Mouse (Mus musculus) olfactory bulb, adult 2 months (tissue): ENCODE data around the gene Sept12.

Experiments used
- CTCF ChIP-seq: fragments of 200-500 bp; IDR thresholded peaks from 2 replicates; pipeline ENCODE4 v1.5.1; 2012; ENCODE audit warnings: low read depth, mild to moderate bottlenecking, low read length, moderate library complexity; ENCODE audit not compliant: insufficient read depth
- POLR2A ChIP-seq: fragments of 200-500 bp; IDR thresholded peaks from 2 replicates; pipeline ENCODE4 v1.6.1; 2012; ENCODE audit warnings: mild to moderate bottlenecking, low read depth, low read length, moderate library complexity; ENCODE audit not compliant: insufficient read depth

DNA sequence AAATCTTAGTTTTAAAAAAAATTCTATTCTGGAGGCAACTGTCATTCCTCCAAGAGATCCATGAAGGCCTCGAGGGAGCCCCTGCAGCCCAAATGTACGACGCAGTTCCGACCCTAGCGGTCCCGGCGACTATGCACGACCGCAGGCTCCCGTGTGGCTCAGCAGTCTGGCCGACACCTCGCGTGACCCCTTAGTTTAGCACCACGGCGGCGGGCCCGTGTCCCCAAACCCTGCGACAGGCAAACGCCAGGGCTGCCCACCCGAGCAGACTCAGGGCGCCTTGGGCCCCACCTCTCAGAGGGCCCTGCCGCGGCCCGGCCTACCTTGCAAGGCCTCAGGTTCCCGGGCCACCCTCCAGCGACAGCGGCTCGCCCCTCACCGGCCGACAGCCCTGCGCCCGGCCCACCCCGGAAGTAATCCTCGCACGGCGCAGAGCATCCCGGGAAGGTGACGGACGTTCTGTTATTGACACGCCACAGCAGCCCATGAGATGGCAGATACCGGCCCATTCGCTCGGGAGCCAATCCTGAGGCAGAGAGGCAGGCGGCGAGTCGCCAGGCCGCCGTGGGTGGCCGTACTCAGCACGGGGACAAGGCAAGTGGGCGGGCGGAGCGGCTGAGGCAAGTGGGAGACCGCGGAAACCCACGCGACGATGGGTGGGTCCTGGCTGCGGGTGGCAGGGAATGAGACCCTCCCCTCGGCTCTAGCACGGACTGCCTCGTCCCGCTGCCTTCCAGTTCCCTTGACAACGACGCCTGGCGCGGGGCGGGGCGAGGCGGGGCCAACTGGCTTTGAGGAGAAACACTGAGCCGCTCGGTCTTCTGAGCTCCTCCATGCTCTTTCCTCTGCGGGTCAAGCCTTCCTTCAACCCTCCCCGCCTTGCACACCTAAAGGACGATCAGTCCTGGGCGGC lies 33.6 kb downstream of the Sept12 start, which contains the start of gene Anks3:
- TF ChIP-seq POLR2A = peak; percentile 47
- no peak for TF ChIP-seq CTCF
